Mouse (Mus musculus): ENCODE measurements around the gene Kcnj8. TPM values are rescaled to one million over a fixed set of nuclear protein-coding genes. Genes with fewer than 3 reads are reported as not detected.
"Not testable (repeated sequence)": the region's sequence is repeated elsewhere in the genome, so short reads cannot be mapped to it uniquely, and the experiment has no call there.

The Kcnj8 gene
- total RNA-seq, 2 experiments from 2014 or later, result 20.3 to 20.8 TPM

- DNase-seq, result no peak
These were observed 20.5 kb downstream of the Kcnj8 start for GRCm38 (mm10) chr6:142550871-142551270.

DNA sequence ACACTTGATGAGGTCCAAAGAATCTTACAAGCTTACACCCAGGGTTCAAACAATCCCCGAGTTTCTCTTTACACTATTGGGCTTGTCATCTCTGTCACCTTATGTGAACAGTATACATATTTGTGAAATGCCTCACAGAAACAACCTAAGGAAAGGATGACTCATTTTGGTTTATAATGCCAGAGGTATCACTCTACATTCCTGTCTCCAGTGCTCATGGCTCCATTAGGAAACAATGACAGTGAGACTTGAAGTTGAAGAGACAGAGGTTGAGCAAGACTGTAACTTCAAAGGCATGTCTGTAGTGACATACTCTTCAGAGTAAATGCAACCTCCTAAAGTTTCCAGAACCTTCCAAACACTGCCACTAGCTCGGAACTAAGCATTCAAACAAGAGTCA is 23.0 kb downstream of the Kcnj8 start:
- no peak for DNase-seq

GRCm38 (mm10) chr6:142545132-142545531 is 26.3 kb downstream of the Kcnj8 start:
- DNase-seq, result no peak

DNA sequence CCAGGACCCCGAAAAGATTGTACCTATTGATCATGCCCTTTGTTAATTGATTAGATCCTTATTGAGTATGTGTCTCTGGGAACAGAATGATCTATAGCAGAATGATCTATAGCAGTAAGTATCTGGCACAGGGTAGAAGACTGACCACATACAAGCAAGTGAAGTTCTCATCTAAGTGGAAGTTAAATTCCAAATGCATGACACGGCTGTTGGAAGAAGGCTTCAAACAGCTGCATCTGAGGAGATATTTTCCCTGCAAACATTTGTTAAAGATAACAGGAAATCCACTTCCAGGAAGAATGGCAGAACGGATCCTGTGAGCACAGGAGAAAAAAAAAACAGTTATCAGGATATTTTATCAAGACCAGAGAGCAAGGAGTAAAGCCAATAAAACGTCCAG is 27.8 kb downstream of the Kcnj8 start:
- no peak for DNase-seq

DNA sequence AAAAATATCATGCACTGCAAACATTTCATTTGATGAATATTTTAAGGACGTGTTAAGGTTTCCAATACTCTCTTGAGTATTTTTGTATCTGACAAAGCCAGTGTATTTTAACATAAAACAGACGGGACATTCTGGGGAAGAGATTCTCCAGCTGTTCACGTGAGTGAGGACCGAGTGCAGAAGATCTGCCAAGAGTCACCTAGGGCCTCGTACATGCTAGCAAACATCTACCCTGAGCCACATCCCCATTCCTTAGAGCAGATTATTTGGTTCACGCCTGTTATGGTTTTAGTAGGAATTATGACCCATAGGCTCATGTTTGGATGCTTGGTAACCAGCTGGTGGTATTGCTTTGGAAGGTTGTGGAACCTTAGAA is 28.6 kb downstream of the Kcnj8 start:
- no peak for DNase-seq

DNA sequence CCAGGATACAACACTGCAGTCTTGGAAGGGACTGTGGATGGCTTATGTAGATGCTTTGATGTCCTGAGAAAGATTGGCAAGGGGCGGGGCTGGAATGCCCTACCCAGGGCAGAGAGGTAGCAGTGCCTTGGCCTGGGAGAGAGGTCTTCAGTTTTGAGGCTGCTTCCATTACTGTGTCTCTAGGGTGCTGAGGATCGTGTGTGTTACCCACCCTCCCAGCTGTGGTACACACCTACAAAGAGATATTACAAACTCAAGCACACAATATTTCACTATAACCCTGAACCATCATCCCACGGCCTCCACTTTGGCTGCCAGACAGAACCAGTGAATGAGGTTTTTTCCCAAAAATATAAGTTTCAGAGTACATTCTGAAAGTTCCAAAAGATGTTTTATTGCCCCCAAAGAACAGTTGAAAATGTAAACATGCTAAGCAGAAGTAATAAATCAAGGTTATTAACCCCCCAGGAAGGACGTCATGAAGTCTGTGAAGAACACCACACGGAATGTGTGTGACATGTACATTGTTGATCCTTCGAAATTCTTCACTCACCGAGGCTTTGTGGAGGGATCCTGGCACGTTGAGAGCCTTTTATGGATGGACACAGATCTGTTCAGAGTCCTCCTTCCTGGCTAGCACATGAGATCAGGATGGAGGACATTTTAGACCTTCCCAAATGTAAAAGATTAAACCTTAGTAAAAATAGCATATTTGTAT is 29.2 kb downstream of the Kcnj8 start:
- no peak for DNase-seq

- no peak for DNase-seq
These were observed 30.8 kb downstream of the Kcnj8 start for GRCm38 (mm10) chr6:142540561-142541160.

GRCm38 (mm10) chr6:142540131-142540530 is 31.3 kb downstream of the Kcnj8 start:
- no peak for DNase-seq

- peak; percentile 43 for DNase-seq
These were observed 32.9 kb downstream of the Kcnj8 start for GRCm38 (mm10) chr6:142538503-142538902.

- no peak for DNase-seq
These were observed 38.0 kb downstream of the Kcnj8 start for GRCm38 (mm10) chr6:142533412-142533811.

- no peak for DNase-seq
These were observed 38.7 kb downstream of the Kcnj8 start for GRCm38 (mm10) chr6:142532686-142533085.

GRCm38 (mm10) chr6:142532141-142532540 is 39.3 kb downstream of the Kcnj8 start:
- DNase-seq, result no peak

GRCm38 (mm10) chr6:142530378-142530777 is 41.0 kb downstream of the Kcnj8 start:
- no peak for DNase-seq

GRCm38 (mm10) chr6:142529680-142530079 is 41.7 kb downstream of the Kcnj8 start:
- no peak for DNase-seq

DNA sequence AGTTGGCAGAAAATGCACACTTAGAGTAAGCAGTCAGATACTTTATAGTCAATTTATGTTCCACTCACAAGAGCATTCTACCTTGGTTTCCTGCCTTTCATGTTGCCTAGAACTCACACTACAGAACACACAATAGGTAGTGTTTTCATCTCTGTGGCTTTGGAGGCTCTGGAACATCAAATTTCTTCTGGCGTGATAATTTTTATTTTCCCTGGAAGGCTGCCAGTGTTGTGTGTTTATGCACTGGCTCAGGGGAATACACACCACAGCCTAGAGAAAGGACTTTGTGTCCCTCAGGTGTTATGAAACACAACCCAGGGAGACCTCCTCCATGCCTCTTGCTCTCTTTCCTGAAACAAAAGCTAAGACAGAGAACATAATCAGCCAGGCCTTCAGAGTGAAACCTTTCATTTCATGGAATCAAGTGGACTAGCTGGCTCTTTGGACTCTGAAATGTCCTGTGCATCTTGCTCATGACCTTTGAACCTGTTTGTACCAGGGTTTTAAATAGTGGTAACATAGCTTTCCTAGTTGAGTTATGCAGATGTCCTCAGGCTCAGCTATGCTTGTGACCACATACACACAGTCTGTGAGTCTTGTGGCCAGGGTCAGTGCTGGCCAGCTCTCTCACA is 43.4 kb downstream of the Kcnj8 start:
- DNase-seq, result no peak

- peak; percentile 70 for DNase-seq
These were observed 46.6 kb downstream of the Kcnj8 start for GRCm38 (mm10) chr6:142524635-142525308.

DNA sequence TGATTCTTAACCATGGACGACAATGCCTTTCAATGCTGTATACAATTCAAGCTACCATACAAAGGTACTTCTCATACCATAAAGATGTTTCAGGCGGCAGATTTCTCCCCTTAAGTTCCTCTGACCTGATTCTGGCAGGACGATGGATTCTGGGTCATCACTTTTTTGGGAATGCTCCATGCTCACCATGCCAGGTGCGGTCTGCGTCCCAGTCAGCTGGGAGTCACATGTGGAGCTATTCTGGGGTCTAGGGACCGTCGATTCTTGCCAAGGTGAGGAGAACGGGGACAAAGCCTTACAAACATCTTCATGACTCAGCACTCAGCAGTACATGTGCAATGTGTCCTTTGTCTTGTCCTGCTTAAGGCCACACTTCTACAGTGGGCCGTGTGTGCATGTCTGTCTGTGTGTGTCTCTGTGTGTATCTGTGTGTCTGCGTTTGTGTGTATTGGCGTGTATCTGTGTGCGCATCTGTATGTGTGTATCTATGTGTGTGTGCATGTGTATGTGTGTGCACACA is 49.8 kb downstream of the Kcnj8 start:
- no peak for DNase-seq

DNA sequence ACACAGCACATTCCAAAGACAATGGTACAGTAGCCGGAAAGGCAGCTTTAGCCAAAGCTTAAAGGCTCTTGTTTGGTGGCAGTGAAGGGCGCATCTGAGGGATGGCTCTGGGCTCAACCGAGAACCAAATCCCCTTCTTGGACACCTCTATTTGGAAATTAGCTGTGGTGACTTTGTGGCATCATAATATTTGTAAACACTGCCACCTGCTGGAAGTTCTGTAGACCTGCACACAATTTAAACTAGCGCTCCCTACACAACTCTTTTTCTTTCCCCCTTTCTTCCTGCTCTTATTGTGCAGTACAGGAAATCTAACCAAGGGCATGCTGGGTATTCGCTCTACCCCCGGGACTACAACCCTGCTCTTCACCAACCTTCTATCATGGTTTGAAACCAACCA is 52.3 kb downstream of the Kcnj8 start:
- DNase-seq, result no peak

DNA sequence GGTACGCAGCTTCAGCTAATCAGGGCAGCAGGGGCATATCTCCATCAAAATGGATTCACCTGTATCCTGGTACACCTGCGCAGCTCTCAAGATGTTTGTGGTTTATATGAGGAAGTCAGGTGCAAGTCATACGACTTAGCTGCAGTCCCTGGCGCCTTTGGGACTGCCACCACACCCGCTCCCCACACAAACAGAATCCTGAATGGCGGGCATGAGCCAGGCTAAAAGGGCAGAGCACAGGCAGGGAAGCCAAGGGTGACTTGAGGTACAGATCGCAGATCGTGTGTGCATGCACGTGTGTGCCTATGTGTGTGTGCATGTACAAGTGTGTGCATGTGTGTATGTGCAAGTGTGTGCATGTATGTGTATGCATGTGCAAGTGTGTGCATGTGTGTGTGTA is 56.0 kb downstream of the Kcnj8 start:
- not testable (repeated sequence) for DNase-seq

GRCm38 (mm10) chr6:142514912-142515311 is 56.5 kb downstream of the Kcnj8 start:
- peak; percentile 50 for DNase-seq

Data from gastrocnemius, postnatal 10 days (tissue).